In the genomic region with DNA sequence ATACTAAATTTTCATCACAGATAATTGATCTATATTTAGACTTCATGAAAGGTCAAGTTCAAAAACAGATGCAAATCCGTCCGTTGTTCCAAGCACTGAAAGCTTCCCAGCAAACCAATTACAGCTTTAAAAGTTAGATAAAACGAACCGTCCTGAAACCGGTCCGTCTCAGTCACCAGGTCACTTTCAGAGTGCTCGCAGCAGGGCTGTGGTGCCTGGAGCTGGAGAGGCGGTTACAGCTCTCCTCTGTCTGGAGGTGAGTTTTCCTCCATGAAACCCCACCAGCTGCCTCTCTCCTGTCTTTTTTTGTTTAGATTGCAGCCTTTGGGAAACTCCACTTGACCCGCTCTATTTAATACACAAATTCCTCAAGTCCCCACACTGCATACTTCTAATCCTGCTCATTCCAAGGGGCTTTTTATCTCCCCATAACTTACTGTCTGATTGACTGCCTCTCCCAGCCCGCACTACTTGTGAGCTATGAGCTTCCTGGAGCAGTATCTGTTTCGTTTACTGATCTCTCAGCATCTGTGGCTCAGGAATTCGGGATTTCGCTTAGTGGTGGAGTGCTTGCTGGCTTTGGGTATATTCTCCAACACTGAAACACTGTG, we compare ENCODE assay signal across 11 mouse cellular contexts. TPM values are rescaled to one million over a fixed set of nuclear protein-coding genes. Genes with fewer than 3 reads are reported as not detected.
DNase-seq lines count a peak whose midpoint lies in the region; ATAC-seq and TF ChIP-seq lines count a peak whose summit lies in the region.
"Had no signal": no experiment of that assay in that cellular context is flagged by ENCODE, and none has a peak within 500 bp of the region (broad histone marks: within the 10 kb centered on the region; RNA-seq: fewer than 3 reads in every experiment).

No protein-coding gene starts in this region.

- WGBS in liver, adult 2 months: 69% methylated on average over 13 of the region's 13 CpGs
- WGBS in liver, postnatal 0 days (ENCODE audit: insufficient replicate concordance): 55% methylated on average over 13 of the region's 13 CpGs
- WGBS in embryonic facial prominence, embryonic 14.5 days: 22% methylated on average over 13 of the region's 13 CpGs
- WGBS in limb, embryonic 13.5 days: 23% methylated on average over 13 of the region's 13 CpGs

- no peak overlapping the region; the same call in 1 of the 2 replicates for H3K4me2 ChIP-seq in liver, postnatal 0 days (ENCODE audit: low read depth, low read length)
- peak overlapping the region; percentile 3; the same call in 1 of the 2 replicates for H3K4me2 ChIP-seq in embryonic facial prominence, embryonic 14.5 days (ENCODE audit: low read depth, low read length)
- 0 out of 2 replicates have a peak overlapping the region, but pooled peaks have one; percentile 7 for H3K4me2 ChIP-seq in limb, embryonic 13.5 days (replicated peaks)
- H3K4me2 ChIP-seq: lung, embryonic 15.5 days had no signal

- no peaks in the 10 kb centered on the region for H3K9me3 ChIP-seq in liver, postnatal 0 days (ENCODE audit: low read length)
- H3K9me3 ChIP-seq in embryonic facial prominence, embryonic 14.5 days (ENCODE audit: control insufficient read depth, low read length): no peaks in the 10 kb centered on the region
- H3K9me3 ChIP-seq in limb, embryonic 13.5 days: no peaks in the 10 kb centered on the region
- H3K9me3 ChIP-seq: lung, embryonic 15.5 days had no signal

- peaks cover 2% of the 10 kb centered on the region for H3K4me1 ChIP-seq in liver, adult 2 months (ENCODE audit: control insufficient read depth, insufficient read depth, low read length)
- peaks cover 18% of the 10 kb centered on the region for H3K4me1 ChIP-seq in liver, postnatal 0 days (ENCODE audit: insufficient read depth)
- peaks cover 3% of the 10 kb centered on the region; the same call in 1 of the 2 replicates for H3K4me1 ChIP-seq in embryonic facial prominence, embryonic 14.5 days (ENCODE audit: control insufficient read depth, insufficient read depth, low read length)
- peaks cover 23% of the 10 kb centered on the region for H3K4me1 ChIP-seq in limb, embryonic 13.5 days

- DNase-seq in heart, adult 11 months: peak; percentile 93
- DNase-seq in heart, postnatal 25 days (ENCODE audit: low spot score): no peak
- DNase-seq in liver, adult 2 months (ENCODE audit: extremely low read depth, low read depth, low spot score): no peak
- DNase-seq in liver, postnatal 0 days: no peak
- peak; percentile 48 for DNase-seq in embryonic facial prominence, embryonic 14.5 days (ENCODE audit: low spot score)
- DNase-seq in spleen, adult 12 weeks (ENCODE audit: low spot score): no peak
- no peak for DNase-seq in urinary bladder, postnatal 36 days (ENCODE audit: low spot score in 2 of 2)

- peak overlapping the region; percentile 28 for H3K27ac ChIP-seq in liver, adult 2 months (replicated peaks; ENCODE audit: insufficient read depth, low read depth, low read length)
- H3K27ac ChIP-seq in liver, postnatal 0 days (ENCODE audit: low read depth): no peak overlapping the region
- H3K27ac ChIP-seq in embryonic facial prominence, embryonic 14.5 days (replicated peaks; ENCODE audit: low read depth, low read length): no peak overlapping the region
- peak overlapping the region; percentile 34; the same call in 1 of the 2 replicates for H3K27ac ChIP-seq in limb, embryonic 13.5 days
- H3K27ac ChIP-seq: lung, embryonic 15.5 days had no signal

- intact Hi-C loops in heart, postnatal 25 days (cut with DNase I): no loop called here

- H3K79me2 ChIP-seq in liver, adult 2 months (ENCODE audit: control insufficient read depth, insufficient read depth, low read length): no peaks in the 10 kb centered on the region

- H3K27me3 ChIP-seq in liver, adult 2 months (ENCODE audit: control insufficient read depth, insufficient read depth, low read length): no peaks in the 10 kb centered on the region
- no peaks in the 10 kb centered on the region for H3K27me3 ChIP-seq in liver, postnatal 0 days (ENCODE audit: insufficient read depth, low read length)
- H3K27me3 ChIP-seq in embryonic facial prominence, embryonic 14.5 days (replicated peaks; ENCODE audit: control insufficient read depth, insufficient read depth, low read length): no peaks in the 10 kb centered on the region
- no peaks in the 10 kb centered on the region for H3K27me3 ChIP-seq in limb, embryonic 13.5 days
- H3K27me3 ChIP-seq: lung, embryonic 15.5 days had no signal

- no peak for TF ChIP-seq POLR2A in liver, adult 2 months (IDR thresholded peaks at IDR 0.05; ENCODE audit: extremely low read depth, insufficient read depth, low read length)

- no peak overlapping the region for H3K4me3 ChIP-seq in liver, adult 2 months (ENCODE audit: insufficient read depth, low read depth, low read length)
- H3K4me3 ChIP-seq in liver, postnatal 0 days (ENCODE audit: low read depth, low read length): no peak overlapping the region
- no peak overlapping the region for H3K4me3 ChIP-seq in embryonic facial prominence, embryonic 14.5 days (ENCODE audit: low read depth, low read length)
- no peak overlapping the region for H3K4me3 ChIP-seq in limb, embryonic 13.5 days
- H3K4me3 ChIP-seq: lung, embryonic 15.5 days had no signal

- H3K36me3 ChIP-seq in liver, adult 2 months (ENCODE audit: control insufficient read depth, insufficient read depth, low read length): no peaks in the 10 kb centered on the region
- H3K36me3 ChIP-seq in liver, postnatal 0 days (replicated peaks; ENCODE audit: insufficient read depth, low read length): no peaks in the 10 kb centered on the region
- no peaks in the 10 kb centered on the region for H3K36me3 ChIP-seq in embryonic facial prominence, embryonic 14.5 days (ENCODE audit: control insufficient read depth, insufficient read depth, low read length)
- no peaks in the 10 kb centered on the region for H3K36me3 ChIP-seq in limb, embryonic 13.5 days
- H3K36me3 ChIP-seq: lung, embryonic 15.5 days had no signal

- ATAC-seq in liver, postnatal 0 days: no peak
- peak; percentile 26; the same call in 1 of the 2 replicates for ATAC-seq in embryonic facial prominence, embryonic 14.5 days (ENCODE audit: low read depth)
- 0 out of 2 replicates have a peak, but pooled peaks have one; percentile 25 for ATAC-seq in limb, embryonic 13.5 days (ENCODE audit: low FRiP score, low read depth)

- no peak for TF ChIP-seq CTCF in liver, adult 2 months (IDR thresholded peaks at IDR 0.05; ENCODE audit: low read depth, low read length)
- no peak for TF ChIP-seq CTCF in liver, postnatal 0 days (IDR thresholded peaks at IDR 0.05; ENCODE audit: low read depth)

- TF ChIP-seq EP300 in liver, postnatal 0 days (IDR thresholded peaks at IDR 0.05; ENCODE audit: low read depth): no peak

- H3K9ac ChIP-seq in liver, adult 2 months (ENCODE audit: low read depth, low read length): no peak overlapping the region
- H3K9ac ChIP-seq in liver, postnatal 0 days (replicated peaks): no peak overlapping the region
- H3K9ac ChIP-seq in embryonic facial prominence, embryonic 14.5 days (ENCODE audit: low read depth, low read length): no peak overlapping the region
- H3K9ac ChIP-seq in limb, embryonic 13.5 days: no peak overlapping the region
- H3K9ac ChIP-seq: lung, embryonic 15.5 days had no signal

RNA-seq across cellular contexts. Expression of a gene that starts 28.2 kb away (rescaled TPM):
- total RNA-seq in heart, postnatal 25 days (2021): not detected
- total RNA-seq in liver, adult 2 months (2014; rRNA removed): 1.5 and 2.8 TPM in 2 replicates
- 6.7 and 13.2 TPM in 2 replicates for polyA plus RNA-seq in liver, adult 2 months (2012; rRNA removed)
- polyA plus RNA-seq in liver, postnatal 0 days (2015; fragmentation: Nextera tagmentation; extraction: Ambion mirVana): 7.5 and 8.0 TPM in 2 replicates
- 0.89 and 1.9 TPM in 2 replicates for polyA plus RNA-seq in embryonic facial prominence, embryonic 14.5 days (2014; fragmentation: Nextera tagmentation; extraction: Ambion mirVana)
- 0.94 and 1.5 TPM in 2 replicates for polyA plus RNA-seq in limb, embryonic 13.5 days (2015; fragmentation: Nextera tagmentation; extraction: Ambion mirVana)
- polyA plus RNA-seq: testis, adult 2 months had no signal

RNA-seq across cellular contexts. Expression of a gene that starts 45.3 kb away (rescaled TPM):
- total RNA-seq in heart, postnatal 25 days (2021): 100 to 1,000 TPM; 689 to 788 TPM
- total RNA-seq in liver, adult 2 months (2014; rRNA removed): 8.5 and 8.6 TPM in 2 replicates
- 1.7 and 1.8 TPM in 2 replicates for polyA plus RNA-seq in liver, adult 2 months (2012; rRNA removed)
- 2.3 and 4.0 TPM in 2 replicates for polyA plus RNA-seq in liver, postnatal 0 days (2015; fragmentation: Nextera tagmentation; extraction: Ambion mirVana)
- 6.6 and 10.3 TPM in 2 replicates for polyA plus RNA-seq in embryonic facial prominence, embryonic 14.5 days (2014; fragmentation: Nextera tagmentation; extraction: Ambion mirVana)
- 5.2 and 5.5 TPM in 2 replicates for polyA plus RNA-seq in limb, embryonic 13.5 days (2015; fragmentation: Nextera tagmentation; extraction: Ambion mirVana)

RNA-seq across cellular contexts. Expression of a gene that starts 49.0 kb away (rescaled TPM):
- 1 to 10 TPM; 1.7 to 2.6 TPM for total RNA-seq in heart, postnatal 25 days (2021)
- total RNA-seq in liver, adult 2 months (2014; rRNA removed): 5.3 and 11.9 TPM in 2 replicates
- polyA plus RNA-seq in liver, adult 2 months (2012; rRNA removed): 28.2 and 28.8 TPM in 2 replicates
- 0.20 and 0.35 TPM in 2 replicates for polyA plus RNA-seq in liver, postnatal 0 days (2015; fragmentation: Nextera tagmentation; extraction: Ambion mirVana)
- polyA plus RNA-seq in embryonic facial prominence, embryonic 14.5 days (2014; fragmentation: Nextera tagmentation; extraction: Ambion mirVana): 0.21 and 0.22 TPM in 2 replicates
- 0.49 and 0.76 TPM in 2 replicates for polyA plus RNA-seq in limb, embryonic 13.5 days (2015; fragmentation: Nextera tagmentation; extraction: Ambion mirVana)
- polyA plus RNA-seq: limb, embryonic 11.5 days; lung, embryonic 15.5 days had no signal

RNA-seq across cellular contexts. Expression of a gene that starts 58.1 kb away (rescaled TPM):
- total RNA-seq in heart, postnatal 25 days (2021): 10 to 100 TPM; 16.5 to 17.0 TPM
- total RNA-seq in liver, adult 2 months (2014; rRNA removed): 20.0 and 21.9 TPM in 2 replicates
- 13.4 and 13.7 TPM in 2 replicates for polyA plus RNA-seq in liver, adult 2 months (2012; rRNA removed)
- polyA plus RNA-seq in liver, postnatal 0 days (2015; fragmentation: Nextera tagmentation; extraction: Ambion mirVana): 14.4 and 15.2 TPM in 2 replicates
- polyA plus RNA-seq in embryonic facial prominence, embryonic 14.5 days (2014; fragmentation: Nextera tagmentation; extraction: Ambion mirVana): 39.8 and 43.9 TPM in 2 replicates
- 55.2 and 60.2 TPM in 2 replicates for polyA plus RNA-seq in limb, embryonic 13.5 days (2015; fragmentation: Nextera tagmentation; extraction: Ambion mirVana)

Comparison
In these comparisons a context has a peak if more than half of its experiments do, and no peak if none do; other contexts are left out.
1. DNase-seq: peak in heart, adult 11 months (single experiment) and embryonic facial prominence, embryonic 14.5 days (single experiment); none in heart, postnatal 25 days (single experiment), liver, adult 2 months (single experiment), liver, postnatal 0 days (single experiment), spleen, adult 12 weeks (single experiment) and urinary bladder, postnatal 36 days (0 of 2).
2. H3K27ac ChIP-seq: peak in liver, adult 2 months (single experiment) and limb, embryonic 13.5 days (single experiment); none in liver, postnatal 0 days (single experiment) and embryonic facial prominence, embryonic 14.5 days (single experiment).
3. RNA of a gene that starts 49.0 kb away (polyA plus RNA-seq): 28.2 to 28.8 TPM in liver, adult 2 months; 0.49 to 0.76 TPM in limb, embryonic 13.5 days, 0.20 to 0.35 TPM in liver, postnatal 0 days and 0.21 to 0.22 TPM in embryonic facial prominence, embryonic 14.5 days; every median in the first group is over 10 times any median in the second.